Mouse (Mus musculus) lung, adult 2 months (tissue): ENCODE results near the gene Rnf111. TPM values are rescaled to one million over a fixed set of nuclear protein-coding genes. Genes with fewer than 3 reads are reported as not detected.

Experiments used
- DNase-seq: peaks from one replicate; pipeline ENCODE4 v3.0.0; 2022
- H3K4me1 ChIP-seq: fragments of 200-500 bp; 2 replicates; pipeline ENCODE4 v1.6.1; 2011; ENCODE audit warnings: low read length; ENCODE audit not compliant: control insufficient read depth, insufficient read depth
- H3K4me3 ChIP-seq: fragments of 200-500 bp; replicated peaks from 2 replicates; pipeline ENCODE3; 2011; ENCODE audit warnings: low read depth, mild to moderate bottlenecking, control low read depth, low read length; ENCODE audit errors: extremely low read depth
- CTCF ChIP-seq: fragments of 200-500 bp; IDR thresholded peaks from 2 replicates; pipeline ENCODE4 v1.5.1; 2011; ENCODE audit warnings: mild to moderate bottlenecking, low read length, control low read depth; ENCODE audit not compliant: insufficient read depth
- POLR2A ChIP-seq: fragments of 200-500 bp; IDR thresholded peaks from 2 replicates; pipeline ENCODE4 v1.6.1; 2011; ENCODE audit warnings: low read depth, mild to moderate bottlenecking, control low read depth, low read length, borderline replicate concordance; ENCODE audit errors: extremely low read depth
- WGBS: fragments of 180-500 bp; shearing (Covaris S2); methylation state at CpG from one replicate; pipeline ENCODE4 v1.1.7; 2018; 5-methylcytosine and 5-hydroxymethylcytosine counted together
- polyA plus RNA-seq: library from polyadenylated mRNA; depleted of rRNA; stranded (reverse); fragments of >200 nt; gene quantifications from 2 replicates; pipeline ENCODE4 v1.2.3, GENCODE M21; 2012; rRNA removed

The Rnf111 gene
- polyA plus RNA-seq, 1 experiment, result 40.4 TPM

- 68% methylated on average over 3 of the region's 3 CpGs for WGBS
- Histone ChIP-seq H3K4me1 (no peaks in the 10 kb centered on the region), H3K4me3 (no peak overlapping the region)
- no peak for TF ChIP-seq POLR2A
- no peak for DNase-seq
Measured at GRCm38 (mm10) chr9:70389548-70389947, 114.0 kb downstream of the Rnf111 start.

- H3K4me3 ChIP-seq, result no peak overlapping the region
- no peaks in the 10 kb centered on the region for H3K4me1 ChIP-seq
- TF ChIP-seq POLR2A (no peak), CTCF (no peak)
- DNase-seq, result no peak
- 79% methylated on average over 4 of the region's 4 CpGs for WGBS
Measured at GRCm38 (mm10) chr9:70387410-70388119, 116.0 kb downstream of the Rnf111 start.

- 71% methylated on average over 18 of the region's 18 CpGs for WGBS
Measured at GRCm38 (mm10) chr9:70384958-70385728, 118.4 kb downstream of the Rnf111 start.

GRCm38 (mm10) chr9:70384494-70384893 is 119.0 kb downstream of the Rnf111 start:
- DNase-seq, result no peak

More at GRCm38 (mm10) chr9:70384958-70385728, 118.4 kb downstream of the Rnf111 start:
- no peak for DNase-seq
- Histone ChIP-seq H3K4me1 (no peaks in the 10 kb centered on the region), H3K4me3 (no peak overlapping the region)
- no peak for TF ChIP-seq CTCF
- no peak for TF ChIP-seq POLR2A

GRCm38 (mm10) chr9:70383750-70384149 is 119.8 kb downstream of the Rnf111 start:
- no peak for TF ChIP-seq CTCF
- no peak for TF ChIP-seq POLR2A

More at GRCm38 (mm10) chr9:70384494-70384893, 119.0 kb downstream of the Rnf111 start:
- Histone ChIP-seq H3K4me3 (no peak overlapping the region), H3K4me1 (no peaks in the 10 kb centered on the region)
- TF ChIP-seq CTCF (no peak), POLR2A (no peak)
- 95% methylated on average over 4 of the region's 4 CpGs for WGBS

GRCm38 (mm10) chr9:70382091-70382490 is 121.4 kb downstream of the Rnf111 start:
- no peak for TF ChIP-seq POLR2A
- TF ChIP-seq CTCF, result no peak
- Histone ChIP-seq H3K4me3 (no peak overlapping the region), H3K4me1 (no peaks in the 10 kb centered on the region)
- 67% methylated on average over 12 of the region's 12 CpGs for WGBS
- no peak for DNase-seq

More at GRCm38 (mm10) chr9:70383750-70384149, 119.8 kb downstream of the Rnf111 start:
- DNase-seq, result no peak
- Histone ChIP-seq H3K4me1 (no peaks in the 10 kb centered on the region), H3K4me3 (no peak overlapping the region)
- 82% methylated on average over 10 of the region's 10 CpGs for WGBS

- TF ChIP-seq POLR2A, result no peak
- no peak for TF ChIP-seq CTCF
- 89% methylated on average over 7 of the region's 7 CpGs for WGBS
- no peaks in the 10 kb centered on the region for H3K4me1 ChIP-seq
- no peak for DNase-seq
- H3K4me3 ChIP-seq, result no peak overlapping the region
Measured at GRCm38 (mm10) chr9:70379502-70380467, 123.7 kb downstream of the Rnf111 start.

Other genes with a start within 250 kb of the Rnf111 start
- 1.1 and 2.1 TPM in 2 replicates for gene Ccnb2, start 82.2 kb downstream of the Rnf111 start, polyA plus RNA-seq
- gene Sltm, start 39.0 kb upstream of the Rnf111 start, polyA plus RNA-seq, result 5.8 and 9.0 TPM in 2 replicates
- gene Gm10642, start 152.5 kb upstream of the Rnf111 start, polyA plus RNA-seq, result 0.76 and 0.98 TPM in 2 replicates
- gene Mindy2, start 153.4 kb upstream of the Rnf111 start, polyA plus RNA-seq, result 12.0 and 21.8 TPM in 2 replicates
- 21.7 and 29.5 TPM in 2 replicates for gene Adam10, start 175.3 kb upstream of the Rnf111 start, polyA plus RNA-seq